10 mouse cellular contexts compared by ENCODE assay signal in the genomic region with DNA sequence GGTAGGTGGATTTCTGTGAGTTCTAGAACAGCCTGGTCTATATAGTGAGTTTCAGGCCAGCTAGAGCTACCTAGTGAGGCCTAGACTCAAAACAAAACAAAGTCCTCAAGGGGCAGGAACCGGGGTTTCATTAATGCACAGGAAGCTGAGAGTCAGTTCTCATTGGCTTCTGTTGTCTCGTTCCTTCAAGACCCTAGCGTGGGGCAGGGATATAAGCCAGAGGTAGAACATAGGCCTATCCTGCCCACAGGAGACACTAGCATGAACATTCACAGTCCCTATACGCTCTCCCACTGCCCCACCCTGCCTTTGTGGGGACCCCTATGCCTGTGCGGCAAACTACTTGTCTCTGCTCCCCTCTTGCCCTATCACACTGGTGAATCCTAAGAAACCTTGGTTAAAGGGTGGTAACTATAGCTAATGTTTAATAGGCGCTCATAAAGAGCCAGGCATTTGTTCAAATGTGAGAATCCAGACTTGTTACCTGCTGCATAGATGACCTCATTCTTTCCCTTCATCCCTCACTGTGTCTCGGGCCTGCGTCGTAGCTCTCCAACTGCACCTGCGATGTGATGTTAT. TPM values are rescaled to one million over a fixed set of nuclear protein-coding genes. Genes with fewer than 3 reads are reported as not detected.
A peak's percentile ranks its signal among the peaks of the same experiment; 100 is the strongest.
DNase-seq lines count a peak whose midpoint lies in the region; ATAC-seq and TF ChIP-seq lines count a peak whose summit lies in the region.
"Had no signal": no experiment of that assay in that cellular context is flagged by ENCODE, and none has a peak within 500 bp of the region (broad histone marks: within the 10 kb centered on the region; RNA-seq: fewer than 3 reads in every experiment).

No protein-coding gene starts in this region.

- peak overlapping the region; percentile 62 for H3K27ac ChIP-seq in cerebellum, adult 2 months (ENCODE audit: insufficient read depth, low read length)
- peak overlapping the region; percentile 60 for H3K27ac ChIP-seq in kidney, adult 2 months (ENCODE audit: insufficient read depth, low read depth, low read length)
- H3K27ac ChIP-seq in kidney, embryonic 14.5 days (ENCODE audit: low read depth, low read length), result no peak overlapping the region
- peak overlapping the region; percentile 99; the same call in 1 of the 2 replicates for H3K27ac ChIP-seq in hindbrain, embryonic 13.5 days
- peak overlapping the region; percentile 98 for H3K27ac ChIP-seq in midbrain, embryonic 13.5 days
- H3K27ac ChIP-seq: macrophage had no signal

- H3K9me3 ChIP-seq in kidney, embryonic 14.5 days (ENCODE audit: control insufficient read depth, low read length), result no peaks in the 10 kb centered on the region
- no peaks in the 10 kb centered on the region for H3K9me3 ChIP-seq in hindbrain, embryonic 13.5 days
- H3K9me3 ChIP-seq in midbrain, embryonic 13.5 days, result no peaks in the 10 kb centered on the region

- no peaks in the 10 kb centered on the region for H3K36me3 ChIP-seq in kidney, adult 2 months (ENCODE audit: control insufficient read depth, insufficient read depth, low read length)
- peaks cover 14% of the 10 kb centered on the region for H3K36me3 ChIP-seq in kidney, embryonic 14.5 days (ENCODE audit: control insufficient read depth, insufficient read depth, low read length)
- peaks cover 43% of the 10 kb centered on the region for H3K36me3 ChIP-seq in hindbrain, embryonic 13.5 days
- peaks cover 37% of the 10 kb centered on the region for H3K36me3 ChIP-seq in midbrain, embryonic 13.5 days

- no peak overlapping the region for H3K4me2 ChIP-seq in kidney, embryonic 14.5 days (replicated peaks; ENCODE audit: low read depth, low read length)
- H3K4me2 ChIP-seq in hindbrain, embryonic 13.5 days, result no peak overlapping the region
- no peak overlapping the region for H3K4me2 ChIP-seq in midbrain, embryonic 13.5 days (replicated peaks)

- no peak for TF ChIP-seq CTCF in cerebellum, adult 2 months (IDR thresholded peaks at IDR 0.05; ENCODE audit: borderline replicate concordance, insufficient read depth, low read depth, low read length)
- TF ChIP-seq CTCF in kidney, adult 2 months (conservative IDR thresholded peaks at IDR 0.05; ENCODE audit: insufficient read depth, insufficient read length, low read depth, low read length), result no peak

- H3K4me3 ChIP-seq in cerebellum, adult 2 months (replicated peaks; ENCODE audit: insufficient read depth, low read depth, low read length), result no peak overlapping the region
- no peak overlapping the region for H3K4me3 ChIP-seq in kidney, adult 2 months (ENCODE audit: insufficient read depth, low read depth, low read length)
- no peak overlapping the region for H3K4me3 ChIP-seq in kidney, embryonic 14.5 days (ENCODE audit: low read length)
- no peak overlapping the region for H3K4me3 ChIP-seq in hindbrain, embryonic 13.5 days
- no peak overlapping the region for H3K4me3 ChIP-seq in midbrain, embryonic 13.5 days (replicated peaks)

- WGBS in cerebellum, adult 2 months, result 55% methylated on average over 10 of the region's 10 CpGs
- WGBS in kidney, adult 2 months, result 44% methylated on average over 10 of the region's 10 CpGs
- WGBS in kidney, embryonic 14.5 days, result 80% methylated on average over 10 of the region's 10 CpGs
- 88% methylated on average over 10 of the region's 10 CpGs for WGBS in hindbrain, embryonic 13.5 days
- 88% methylated on average over 10 of the region's 10 CpGs for WGBS in midbrain, embryonic 13.5 days

- H3K9ac ChIP-seq in kidney, embryonic 14.5 days (ENCODE audit: low read depth, low read length), result no peak overlapping the region
- H3K9ac ChIP-seq in hindbrain, embryonic 13.5 days, result peak overlapping the region; percentile 77
- 0 out of 2 replicates have a peak overlapping the region, but pooled peaks have one; percentile 15 for H3K9ac ChIP-seq in midbrain, embryonic 13.5 days (replicated peaks)

- DNase-seq in cerebellum, adult 2 months, result peak in 1 of 2 experiments; percentile 35
- no peak for DNase-seq in cerebellum, postnatal 14 days
- peak; percentile 72 for DNase-seq in kidney, adult 2 months
- DNase-seq: thymus, postnatal 36 days had no signal

- ATAC-seq in kidney, embryonic 14.5 days (ENCODE audit: low FRiP score, low TSS enrichment), result no peak
- no peak for ATAC-seq in hindbrain, embryonic 13.5 days (ENCODE audit: low FRiP score)
- no peak for ATAC-seq in midbrain, embryonic 13.5 days
- no peak for ATAC-seq in inflammation-experienced regulatory T-cells, adult 6 months
- no peak for ATAC-seq in frontal cortex, adult (ENCODE audit: low TSS enrichment)

- no peak for TF ChIP-seq POLR2A in cerebellum, adult 2 months (IDR thresholded peaks at IDR 0.05; ENCODE audit: borderline replicate concordance, insufficient read depth, low read length)
- no peak for TF ChIP-seq POLR2A in kidney, adult 2 months (IDR thresholded peaks at IDR 0.05; ENCODE audit: low read depth, low read length)

- H3K27me3 ChIP-seq in cerebellum, adult 2 months (ENCODE audit: control insufficient read depth, insufficient read depth, low read length), result no peaks in the 10 kb centered on the region
- no peaks in the 10 kb centered on the region for H3K27me3 ChIP-seq in kidney, adult 2 months (replicated peaks; ENCODE audit: control insufficient read depth, insufficient read depth, low read length)
- H3K27me3 ChIP-seq in kidney, embryonic 14.5 days (ENCODE audit: control insufficient read depth, insufficient read depth, low read length), result no peaks in the 10 kb centered on the region
- H3K27me3 ChIP-seq in hindbrain, embryonic 13.5 days, result no peaks in the 10 kb centered on the region
- no peaks in the 10 kb centered on the region for H3K27me3 ChIP-seq in midbrain, embryonic 13.5 days

- H3K4me1 ChIP-seq in cerebellum, adult 2 months (ENCODE audit: control insufficient read depth, insufficient read depth, low read length), result peaks cover 84% of the 10 kb centered on the region
- peaks cover 67% of the 10 kb centered on the region for H3K4me1 ChIP-seq in kidney, adult 2 months (ENCODE audit: control insufficient read depth, insufficient read depth, low read length)
- peaks cover 56% of the 10 kb centered on the region for H3K4me1 ChIP-seq in kidney, embryonic 14.5 days (ENCODE audit: control insufficient read depth, insufficient read depth, low read length)
- peaks cover 85% of the 10 kb centered on the region for H3K4me1 ChIP-seq in hindbrain, embryonic 13.5 days (replicated peaks)
- H3K4me1 ChIP-seq in midbrain, embryonic 13.5 days (replicated peaks), result peaks cover 80% of the 10 kb centered on the region

RNA-seq across cellular contexts. Expression of gene Thra, which starts 12.2 kb away (rescaled TPM):
- 439 and 447 TPM in 2 replicates for polyA plus RNA-seq in cerebellum, adult 2 months (2012; rRNA removed)
- 92.7 and 97.2 TPM in 2 replicates for polyA plus RNA-seq in kidney, adult 2 months (2012; rRNA removed)
- polyA plus RNA-seq in kidney, embryonic 14.5 days (2014; fragmentation: Nextera tagmentation; extraction: Ambion mirVana), result 28.0 and 31.8 TPM in 2 replicates
- 117 and 122 TPM in 2 replicates for polyA plus RNA-seq in hindbrain, embryonic 13.5 days (2015; fragmentation: Nextera tagmentation; extraction: Ambion mirVana)
- 99.6 and 106 TPM in 2 replicates for polyA plus RNA-seq in midbrain, embryonic 13.5 days (2015; fragmentation: Nextera tagmentation; extraction: Ambion mirVana)
- polyA plus RNA-seq in inflammation-experienced regulatory T-cells, adult 6 months (2017; shearing (Covaris generic)), result 1 to 10 TPM; 1.3 to 6.3 (median 5.2) TPM

RNA-seq across cellular contexts. Expression of gene Nr1d1, which starts 22.5 kb away (rescaled TPM):
- 144 and 167 TPM in 2 replicates for polyA plus RNA-seq in cerebellum, adult 2 months (2012; rRNA removed)
- 140 and 155 TPM in 2 replicates for polyA plus RNA-seq in kidney, adult 2 months (2012; rRNA removed)
- 1.6 and 2.6 TPM in 2 replicates for polyA plus RNA-seq in kidney, embryonic 14.5 days (2014; fragmentation: Nextera tagmentation; extraction: Ambion mirVana)
- polyA plus RNA-seq in hindbrain, embryonic 13.5 days (2015; fragmentation: Nextera tagmentation; extraction: Ambion mirVana), result 1.9 and 2.4 TPM in 2 replicates
- 1.2 and 1.9 TPM in 2 replicates for polyA plus RNA-seq in midbrain, embryonic 13.5 days (2015; fragmentation: Nextera tagmentation; extraction: Ambion mirVana)
- polyA plus RNA-seq in inflammation-experienced regulatory T-cells, adult 6 months (2017; shearing (Covaris generic)), result 1 to 10 TPM; 6.5 to 8.4 (median 7.3) TPM

RNA-seq across cellular contexts. Expression of gene Med24, which starts 23.4 kb away (rescaled TPM):
- polyA plus RNA-seq in cerebellum, adult 2 months (2012; rRNA removed), result 105 and 108 TPM in 2 replicates
- 45.3 and 54.1 TPM in 2 replicates for polyA plus RNA-seq in kidney, adult 2 months (2012; rRNA removed)
- 39.5 and 59.1 TPM in 2 replicates for polyA plus RNA-seq in kidney, embryonic 14.5 days (2014; fragmentation: Nextera tagmentation; extraction: Ambion mirVana)
- polyA plus RNA-seq in hindbrain, embryonic 13.5 days (2015; fragmentation: Nextera tagmentation; extraction: Ambion mirVana), result 72.4 and 75.2 TPM in 2 replicates
- 83.5 and 90.3 TPM in 2 replicates for polyA plus RNA-seq in midbrain, embryonic 13.5 days (2015; fragmentation: Nextera tagmentation; extraction: Ambion mirVana)
- 10 to 100 TPM; 23.8 to 32.5 (median 28.3) TPM for polyA plus RNA-seq in inflammation-experienced regulatory T-cells, adult 6 months (2017; shearing (Covaris generic))

RNA-seq across cellular contexts. Expression of gene Msl1, which starts 42.7 kb away (rescaled TPM):
- polyA plus RNA-seq in cerebellum, adult 2 months (2012; rRNA removed), result 99.1 and 103 TPM in 2 replicates
- polyA plus RNA-seq in kidney, adult 2 months (2012; rRNA removed), result 23.5 and 24.5 TPM in 2 replicates
- 21.6 and 33.7 TPM in 2 replicates for polyA plus RNA-seq in kidney, embryonic 14.5 days (2014; fragmentation: Nextera tagmentation; extraction: Ambion mirVana)
- 31.5 and 33.0 TPM in 2 replicates for polyA plus RNA-seq in hindbrain, embryonic 13.5 days (2015; fragmentation: Nextera tagmentation; extraction: Ambion mirVana)
- polyA plus RNA-seq in midbrain, embryonic 13.5 days (2015; fragmentation: Nextera tagmentation; extraction: Ambion mirVana), result 34.2 and 34.5 TPM in 2 replicates
- 10 to 100 TPM; 16.7 to 26.3 (median 20.4) TPM for polyA plus RNA-seq in inflammation-experienced regulatory T-cells, adult 6 months (2017; shearing (Covaris generic))

RNA-seq across cellular contexts. Expression of gene Csf3, which starts 51.6 kb away (rescaled TPM):
- not detected in 2 replicates for polyA plus RNA-seq in cerebellum, adult 2 months (2012; rRNA removed)
- polyA plus RNA-seq in kidney, adult 2 months (2012; rRNA removed), result not detected in 2 replicates
- polyA plus RNA-seq in kidney, embryonic 14.5 days (2014; fragmentation: Nextera tagmentation; extraction: Ambion mirVana), result not detected in 2 replicates
- not detected in 2 replicates for polyA plus RNA-seq in hindbrain, embryonic 13.5 days (2015; fragmentation: Nextera tagmentation; extraction: Ambion mirVana)
- not detected in 2 replicates for polyA plus RNA-seq in midbrain, embryonic 13.5 days (2015; fragmentation: Nextera tagmentation; extraction: Ambion mirVana)
- polyA plus RNA-seq in inflammation-experienced regulatory T-cells, adult 6 months (2017; shearing (Covaris generic)), result not detected
- polyA plus RNA-seq: macrophage had no signal

Comparison
In these comparisons a context has a peak if more than half of its experiments do, and no peak if none do; other contexts are left out.
1. RNA of gene Nr1d1, which starts 22.5 kb away (polyA plus RNA-seq): 144 to 167 TPM in cerebellum, adult 2 months and 140 to 155 TPM in kidney, adult 2 months; 6.5 to 8.4 TPM in inflammation-experienced regulatory T-cells, adult 6 months, 1.6 to 2.6 TPM in kidney, embryonic 14.5 days, 1.9 to 2.4 TPM in hindbrain, embryonic 13.5 days and 1.2 to 1.9 TPM in midbrain, embryonic 13.5 days; every median in the first group is over 10 times any median in the second.